Mouse (Mus musculus): Measurements from ENCODE around the gene Cyp4a31.
"Not testable (repeated sequence)": the region's sequence is repeated elsewhere in the genome, so short reads cannot be mapped to it uniquely, and the experiment has no call there.

- TF ChIP-seq POLR2A (IDR thresholded peaks at IDR 0.05; ENCODE audit: control insufficient read depth, low read depth, low read length); CTCF (IDR thresholded peaks at IDR 0.05; ENCODE audit: control insufficient read depth, insufficient read depth, insufficient replicate concordance, low read depth, low read length): not testable (repeated sequence)
These were observed 2.2 kb upstream of the Cyp4a31 start for GRCm38 (mm10) chr4:115561236-115561635.
